Mouse (Mus musculus) layer of hippocampus, postnatal 36 days (tissue): ENCODE measurements at regions not wholly inside any gene's neighbourhood (a gene's known extent, or its start where the extent isn't known, plus 50 kb on each side); places are given as distances from the start of the nearest gene placed in this dataset.

Source experiments
- DNase-seq, 2 experiments: peaks; one replicate each; pipeline ENCODE4 v3.0.0; 2022

- DNase-seq = no peak
Measured at GRCm38 (mm10) chr13:83112323-83112722, 391.5 kb upstream of the Mef2c start.

- DNase-seq = no peak
Measured at GRCm38 (mm10) chr13:83112741-83113140, 391.1 kb upstream of the Mef2c start.

- no peak for DNase-seq
Measured at GRCm38 (mm10) chr13:83113808-83114207, 390.0 kb upstream of the Mef2c start.

GRCm38 (mm10) chr13:83114401-83114800 lies 389.4 kb upstream of the Mef2c start:
- no peak for DNase-seq

GRCm38 (mm10) chr13:83115691-83116090 lies 388.1 kb upstream of the Mef2c start:
- DNase-seq = no peak

- peak in 1 of 2 experiments; percentile 9 for DNase-seq
Measured at GRCm38 (mm10) chr13:83120343-83120742, 383.5 kb upstream of the Mef2c start.

- no peak for DNase-seq
Measured at GRCm38 (mm10) chr13:83123596-83123995, 380.2 kb upstream of the Mef2c start.

GRCm38 (mm10) chr13:83124651-83125050 lies 379.2 kb upstream of the Mef2c start:
- no peak for DNase-seq

- no peak for DNase-seq
Measured at GRCm38 (mm10) chr13:83126438-83126837, 377.4 kb upstream of the Mef2c start.

GRCm38 (mm10) chr13:83131129-83131981 lies 372.5 kb upstream of the Mef2c start:
- DNase-seq = no peak

- DNase-seq = no peak
Measured at GRCm38 (mm10) chr13:83131982-83132354, 371.9 kb upstream of the Mef2c start.

GRCm38 (mm10) chr13:83132671-83133638 lies 370.9 kb upstream of the Mef2c start:
- DNase-seq = no peak

GRCm38 (mm10) chr13:83143316-83143715 lies 360.5 kb upstream of the Mef2c start:
- DNase-seq = no peak

GRCm38 (mm10) chr13:83154626-83155124 lies 349.2 kb upstream of the Mef2c start:
- DNase-seq = no peak

GRCm38 (mm10) chr13:83159969-83160368 lies 343.9 kb upstream of the Mef2c start:
- DNase-seq = no peak

- no peak for DNase-seq
Measured at GRCm38 (mm10) chr13:83162761-83163160, 341.1 kb upstream of the Mef2c start.

- DNase-seq = no peak
Measured at GRCm38 (mm10) chr13:83175086-83175485, 328.7 kb upstream of the Mef2c start.

- no peak for DNase-seq
Measured at GRCm38 (mm10) chr13:83201931-83202671, 301.7 kb upstream of the Mef2c start.

GRCm38 (mm10) chr13:83206622-83207021 lies 297.2 kb upstream of the Mef2c start:
- no peak for DNase-seq

- DNase-seq = no peak
Measured at GRCm38 (mm10) chr13:83207513-83207912, 296.3 kb upstream of the Mef2c start.

- DNase-seq = no peak
Measured at GRCm38 (mm10) chr13:83208111-83208510, 295.7 kb upstream of the Mef2c start.

GRCm38 (mm10) chr13:83214811-83215210 lies 289.0 kb upstream of the Mef2c start:
- no peak for DNase-seq
